Mouse (Mus musculus) heart, embryonic 16.5 days (tissue): ENCODE data around the gene Got1. TPM values are rescaled to one million over a fixed set of nuclear protein-coding genes. Genes with fewer than 3 reads are reported as not detected.

ENCODE experiments used
- ATAC-seq: fragments of 200-750 bp; cut with Nextera tagmentation; replicated peaks from 2 replicates; pipeline ENCODE4 v1.8.0; 2017; ENCODE audit warnings: moderate number of reproducible peaks; ENCODE audit not compliant: insufficient read depth, low FRiP score; ENCODE audit errors: extremely low read depth
- H3K27ac ChIP-seq: fragments of 300-500 bp; sonication (generic); 2 replicates; pipeline ENCODE4 v1.5.1; 2014; ENCODE audit warnings: mild to moderate bottlenecking, low read length, control low read depth, moderate library complexity
- H3K27me3 ChIP-seq: fragments of 300-500 bp; sonication (generic); 2 replicates; pipeline ENCODE4 v1.6.1; 2014; ENCODE audit warnings: low read length, mixed read lengths; ENCODE audit not compliant: control insufficient read depth, insufficient read depth
- H3K36me3 ChIP-seq: fragments of 300-500 bp; sonication (generic); 2 replicates; pipeline ENCODE4 v1.6.1; 2014; ENCODE audit not compliant: control insufficient read depth, insufficient read depth
- H3K4me1 ChIP-seq: fragments of 300-500 bp; sonication (generic); 2 replicates; pipeline ENCODE4 v1.6.1; 2014; ENCODE audit warnings: low read length, mixed read lengths; ENCODE audit not compliant: control insufficient read depth, insufficient read depth
- H3K4me2 ChIP-seq: fragments of 300-500 bp; sonication (generic); 2 replicates; pipeline ENCODE4 v1.6.1; 2014; ENCODE audit warnings: low read depth, mild to moderate bottlenecking, control low read depth, low read length
- H3K4me3 ChIP-seq: fragments of 300-500 bp; sonication (generic); 2 replicates; pipeline ENCODE4 v1.5.1; 2014; ENCODE audit warnings: mild to moderate bottlenecking, control low read depth, low read length
- H3K9ac ChIP-seq: fragments of 300-500 bp; sonication (generic); 2 replicates; pipeline ENCODE4 v1.6.1; 2014; ENCODE audit warnings: low read length, control low read depth
- H3K9me3 ChIP-seq: fragments of 300-500 bp; sonication (generic); replicated peaks from 2 replicates; pipeline ENCODE4 v1.6.1; 2016; ENCODE audit warnings: low read length; ENCODE audit not compliant: control insufficient read depth
- WGBS: fragments of 180-500 bp; shearing (Covaris S2); extraction: QIAGEN DNeasy Blood & Tissue Kit; methylation state at CpG from one replicate; pipeline ENCODE4 v1.1.7; 2014; 5-methylcytosine and 5-hydroxymethylcytosine counted together
- polyA plus RNA-seq: library from polyadenylated mRNA; unstranded; fragments of >200 nt; fragmentation: Nextera tagmentation; extraction: Ambion mirVana; gene quantifications from 2 replicates; pipeline ENCODE4 v1.2.1, GENCODE M21; 2015

Got1 gene
- polyA plus RNA-seq, 1 experiment from 2014 or later = 274 TPM

DNA sequence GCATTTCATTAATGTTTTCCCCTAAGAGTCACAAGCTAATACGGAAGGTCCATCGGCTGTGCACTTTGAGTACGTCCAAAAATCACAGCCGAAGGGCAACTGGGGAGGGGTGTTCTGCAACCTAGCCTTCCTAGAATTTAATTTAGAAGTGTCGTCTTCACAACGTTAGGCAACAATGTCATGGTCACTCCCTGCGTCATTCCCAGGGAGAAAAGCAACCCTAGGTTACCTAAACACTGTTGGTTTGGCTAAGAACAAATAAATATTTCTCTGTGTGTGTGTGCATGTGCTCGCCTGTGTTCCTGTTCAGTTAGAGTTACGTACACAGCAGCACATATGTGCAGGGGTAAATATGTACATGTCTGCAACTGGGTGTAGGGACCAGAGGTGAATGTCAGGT is 1.6 kb upstream of the Got1 start:
- 88% methylated on average over 9 of the region's 9 CpGs for WGBS

DNA sequence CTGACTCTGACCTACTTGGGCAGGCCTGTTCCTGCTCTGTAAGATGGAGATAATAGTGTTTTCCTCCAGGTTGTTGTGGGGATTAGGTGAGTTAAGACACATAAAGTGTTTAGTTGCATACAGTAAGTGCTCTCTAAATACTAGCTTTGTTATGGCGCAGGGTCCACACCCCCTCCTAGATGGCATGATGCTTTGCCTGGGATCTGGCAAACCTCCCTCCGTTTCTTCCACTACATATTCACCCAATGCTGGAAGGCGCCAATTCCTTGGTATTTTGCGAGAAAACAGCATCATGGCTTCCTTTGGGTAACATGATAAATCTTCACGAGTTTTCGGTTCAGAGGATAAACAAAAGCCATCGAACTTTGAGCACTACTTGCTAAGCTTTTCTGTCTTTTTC is 1.2 kb upstream of the Got1 start:
- Histone ChIP-seq H3K9ac (peak overlapping the region; percentile 73), H3K4me1 (peaks cover 34% of the 10 kb centered on the region), H3K4me2 (peak overlapping the region; percentile 87), H3K27me3 (no peaks in the 10 kb centered on the region), H3K36me3 (no peaks in the 10 kb centered on the region), H3K4me3 (peak overlapping the region; percentile 68), H3K27ac (peak overlapping the region; percentile 91), H3K9me3 (no peaks in the 10 kb centered on the region)
- ATAC-seq = no peak
- WGBS = 88% methylated on average over 7 of the region's 7 CpGs

More for the DNA sequence above, 1.6 kb upstream of the Got1 start:
- ATAC-seq = no peak
- Histone ChIP-seq H3K36me3 (no peaks in the 10 kb centered on the region), H3K9ac (no peak overlapping the region), H3K4me3 (no peak overlapping the region), H3K27me3 (no peaks in the 10 kb centered on the region), H3K27ac (no peak overlapping the region), H3K4me2 (no peak overlapping the region), H3K9me3 (no peaks in the 10 kb centered on the region), H3K4me1 (peaks cover 30% of the 10 kb centered on the region)

GRCm38 (mm10) chr19:43525104-43525482 is 688 bp upstream of the Got1 start:
- no peaks in the 10 kb centered on the region for H3K9me3 ChIP-seq
- H3K4me3 ChIP-seq = peak overlapping the region; percentile 68
- peaks cover 37% of the 10 kb centered on the region for H3K4me1 ChIP-seq
- H3K27me3 ChIP-seq = no peaks in the 10 kb centered on the region
- 10% methylated on average over 10 of the region's 10 CpGs for WGBS
- peak overlapping the region; percentile 87 for H3K4me2 ChIP-seq
- H3K27ac ChIP-seq = peak overlapping the region; percentile 91
- H3K9ac ChIP-seq = peak overlapping the region; percentile 73
- ATAC-seq = no peak
- H3K36me3 ChIP-seq = no peaks in the 10 kb centered on the region

DNA sequence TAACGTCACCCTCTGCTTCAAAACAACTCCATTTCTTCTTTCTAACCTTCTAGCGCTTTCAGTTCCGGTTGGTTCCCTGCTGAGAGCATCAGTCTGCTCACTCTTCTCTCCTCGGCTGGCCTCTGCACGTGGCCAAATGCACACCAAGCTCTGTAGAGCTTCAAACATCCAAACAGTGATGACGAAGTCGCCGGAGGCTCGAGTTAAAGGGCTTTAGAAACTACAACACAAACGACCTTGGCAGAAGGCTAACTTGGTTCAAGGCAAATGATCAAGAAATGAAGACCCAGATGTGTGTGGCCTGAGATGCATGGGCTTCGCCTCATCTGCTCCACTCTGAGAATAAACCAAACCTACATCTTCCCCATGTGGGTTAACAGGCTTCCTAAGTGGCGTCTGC is 854 bp downstream of the Got1 start:
- WGBS = 1% methylated on average over 12 of the region's 12 CpGs
- Histone ChIP-seq H3K4me2 (peak overlapping the region; percentile 87), H3K9ac (peak overlapping the region; percentile 73), H3K27ac (peak overlapping the region; percentile 82), H3K4me1 (peaks cover 43% of the 10 kb centered on the region), H3K9me3 (no peaks in the 10 kb centered on the region), H3K36me3 (no peaks in the 10 kb centered on the region), H3K4me3 (peak overlapping the region; percentile 68), H3K27me3 (no peaks in the 10 kb centered on the region)
- ATAC-seq = no peak

GRCm38 (mm10) chr19:43521996-43522395 is 2.4 kb downstream of the Got1 start:
- Histone ChIP-seq H3K4me2 (peak overlapping the region; percentile 87), H3K4me3 (peak overlapping the region; percentile 33), H3K4me1 (peaks cover 40% of the 10 kb centered on the region), H3K9me3 (no peaks in the 10 kb centered on the region), H3K27ac (no peak overlapping the region), H3K36me3 (no peaks in the 10 kb centered on the region), H3K9ac (no peak overlapping the region), H3K27me3 (no peaks in the 10 kb centered on the region)
- 64% methylated on average over 9 of the region's 9 CpGs for WGBS
- ATAC-seq = no peak

DNA sequence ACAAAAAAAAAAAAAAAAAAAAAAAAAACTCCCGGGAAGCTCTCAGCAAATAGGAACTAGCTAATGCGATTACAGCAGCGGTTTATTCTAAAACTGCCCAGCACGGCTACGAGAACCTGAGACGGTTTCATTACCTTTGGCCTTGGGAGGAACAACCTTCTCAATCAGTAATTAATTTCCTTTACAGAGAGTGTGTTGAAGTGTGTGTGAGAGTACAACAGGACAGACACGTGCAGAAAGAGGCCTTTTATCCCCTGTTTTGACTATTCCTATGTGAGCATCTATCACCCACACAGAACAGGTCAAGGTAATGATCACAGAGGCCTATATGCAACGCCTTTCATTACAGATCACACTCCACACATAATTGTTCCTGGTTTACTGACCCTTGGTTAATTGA is 3.0 kb downstream of the Got1 start:
- Histone ChIP-seq H3K4me2 (peak overlapping the region; percentile 87), H3K36me3 (no peaks in the 10 kb centered on the region), H3K27me3 (no peaks in the 10 kb centered on the region), H3K4me1 (peaks cover 42% of the 10 kb centered on the region), H3K4me3 (peak overlapping the region; percentile 33), H3K27ac (peak overlapping the region; percentile 60; the same call in 1 of the 2 replicates), H3K9me3 (no peaks in the 10 kb centered on the region), H3K9ac (no peak overlapping the region; the same call in 1 of the 2 replicates)
- WGBS = 50% methylated on average over 8 of the region's 8 CpGs
- no peak for ATAC-seq

GRCm38 (mm10) chr19:43520402-43520801 is 4.0 kb downstream of the Got1 start:
- Histone ChIP-seq H3K9me3 (no peaks in the 10 kb centered on the region), H3K36me3 (no peaks in the 10 kb centered on the region), H3K4me2 (peak overlapping the region; percentile 87), H3K9ac (peak overlapping the region; percentile 18), H3K27ac (peak overlapping the region; percentile 60), H3K4me3 (peak overlapping the region; percentile 33), H3K4me1 (peaks cover 47% of the 10 kb centered on the region), H3K27me3 (no peaks in the 10 kb centered on the region)
- 18% methylated on average over 9 of the region's 10 CpGs for WGBS
- no peak for ATAC-seq

DNA sequence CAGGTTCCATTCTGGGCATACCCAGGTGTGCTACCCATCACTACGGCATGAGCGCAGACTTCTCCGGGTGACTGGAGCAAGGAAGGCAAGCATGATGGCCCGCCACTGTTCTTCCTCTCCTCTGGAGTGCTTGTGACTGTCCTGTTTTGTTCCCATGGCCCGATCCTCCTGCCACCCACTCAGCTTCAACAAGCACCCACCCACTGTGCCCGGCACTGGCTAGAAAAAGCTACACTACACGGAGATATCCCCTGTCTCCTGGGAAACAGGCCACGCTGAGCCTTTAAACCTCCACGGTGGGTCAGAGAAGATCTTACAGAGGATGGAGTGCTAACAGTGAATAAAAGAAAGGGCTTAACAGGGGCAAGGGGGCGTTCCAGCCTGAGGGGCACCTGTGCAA is 5.2 kb downstream of the Got1 start:
- 87% methylated on average over 10 of the region's 10 CpGs for WGBS

GRCm38 (mm10) chr19:43518261-43518660 is 6.1 kb downstream of the Got1 start:
- H3K4me1 ChIP-seq = peaks cover 37% of the 10 kb centered on the region
- ATAC-seq = no peak
- no peak overlapping the region for H3K4me3 ChIP-seq
- no peak overlapping the region for H3K27ac ChIP-seq
- no peak overlapping the region for H3K9ac ChIP-seq
- no peaks in the 10 kb centered on the region; the same call in 1 of the 2 replicates for H3K9me3 ChIP-seq
- no peak overlapping the region for H3K4me2 ChIP-seq
- peaks cover 12% of the 10 kb centered on the region for H3K36me3 ChIP-seq
- 79% methylated on average over 7 of the region's 7 CpGs for WGBS
- H3K27me3 ChIP-seq = no peaks in the 10 kb centered on the region

More for the DNA sequence above, 5.2 kb downstream of the Got1 start:
- ATAC-seq = no peak
- Histone ChIP-seq H3K4me3 (no peak overlapping the region), H3K4me1 (peaks cover 42% of the 10 kb centered on the region), H3K27ac (no peak overlapping the region), H3K27me3 (no peaks in the 10 kb centered on the region), H3K4me2 (no peak overlapping the region), H3K36me3 (peaks cover 8% of the 10 kb centered on the region), H3K9ac (0 out of 2 replicates have a peak overlapping the region, but pooled peaks have one; percentile 26), H3K9me3 (no peaks in the 10 kb centered on the region; the same call in 1 of the 2 replicates)
